10 mouse cellular contexts compared by ENCODE assay signal in the genomic region with DNA sequence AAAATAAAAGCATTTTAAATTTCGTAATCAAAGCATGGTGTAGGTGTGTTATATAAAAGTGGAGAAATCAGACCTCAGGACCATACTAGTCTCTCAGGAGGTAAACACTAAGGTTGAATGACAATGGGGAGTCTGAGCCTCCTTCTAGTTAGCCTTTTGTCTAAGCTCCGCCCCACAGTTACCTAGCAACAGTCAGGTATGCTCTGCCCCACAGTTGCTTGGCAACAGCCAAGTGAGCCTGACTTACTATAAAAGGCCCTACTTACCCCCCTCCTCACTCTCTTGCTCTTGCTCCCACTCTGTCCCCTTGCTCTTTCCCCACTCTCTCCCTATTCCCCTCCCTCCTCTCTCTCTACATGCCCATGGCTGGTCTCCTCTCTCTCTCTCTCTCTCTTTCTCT. TPM values are rescaled to one million over a fixed set of nuclear protein-coding genes. Genes with fewer than 3 reads are reported as not detected.
A peak's percentile ranks its signal among the peaks of the same experiment; 100 is the strongest.
DNase-seq lines count a peak whose midpoint lies in the region; ATAC-seq and TF ChIP-seq lines count a peak whose summit lies in the region.
"Had no signal": no experiment of that assay in that cellular context is flagged by ENCODE, and none has a peak within 500 bp of the region (broad histone marks: within the 10 kb centered on the region; RNA-seq: fewer than 3 reads in every experiment).

No protein-coding gene starts in this region.

- H3K4me1 ChIP-seq in forebrain, embryonic 14.5 days (ENCODE audit: control insufficient read depth, insufficient read depth, low read length), result no peaks in the 10 kb centered on the region; the same call in 1 of the 2 replicates
- H3K4me1 ChIP-seq: stomach, embryonic 15.5 days had no signal

- H3K27me3 ChIP-seq in forebrain, embryonic 14.5 days (replicated peaks; ENCODE audit: control insufficient read depth, insufficient read depth, low read length), result no peaks in the 10 kb centered on the region
- H3K27me3 ChIP-seq: stomach, embryonic 15.5 days had no signal

- peak; percentile 96 for ATAC-seq in forebrain, embryonic 14.5 days

- H3K9me3 ChIP-seq in forebrain, embryonic 14.5 days (replicated peaks; ENCODE audit: control insufficient read depth, low read length), result peaks cover 36% of the 10 kb centered on the region

- H3K36me3 ChIP-seq in forebrain, embryonic 14.5 days (ENCODE audit: control insufficient read depth, insufficient read depth, low read length), result peaks cover 18% of the 10 kb centered on the region

- no peak overlapping the region for H3K9ac ChIP-seq in forebrain, embryonic 14.5 days (ENCODE audit: low read length)
- H3K9ac ChIP-seq: stomach, embryonic 15.5 days had no signal

- 19% methylated on average over 2 of the region's 2 CpGs for WGBS in forebrain, embryonic 14.5 days

- no peak overlapping the region for H3K4me3 ChIP-seq in forebrain, embryonic 14.5 days (ENCODE audit: low read depth, low read length)
- H3K4me3 ChIP-seq in gastrocnemius, adult 2 months, result no peak overlapping the region
- H3K4me3 ChIP-seq: erythroblast, embryonic 14.5 days; stomach, embryonic 15.5 days had no signal

- TF ChIP-seq CTCF in gastrocnemius, adult 2 months (IDR thresholded peaks at IDR 0.05), result no peak

- intact Hi-C loops in gastrocnemius, adult 2 months (cut with DNase I), result no loop called here

- no peak overlapping the region for H3K27ac ChIP-seq in forebrain, embryonic 14.5 days (ENCODE audit: low read depth, low read length)
- no peak overlapping the region for H3K27ac ChIP-seq in gastrocnemius, adult 2 months
- H3K27ac ChIP-seq: stomach, embryonic 15.5 days had no signal

- peak; percentile 36 for DNase-seq in lung, postnatal 36 days
- no peak for DNase-seq in lung, postnatal 25 days (ENCODE audit: low spot score)
- DNase-seq in forebrain, embryonic 14.5 days (ENCODE audit: low spot score), result peak; percentile 88
- DNase-seq in mesoderm, embryonic 11.5 days (ENCODE audit: low read depth, low spot score), result peak; percentile 66
- DNase-seq in gastrocnemius, postnatal 10 days, result no peak
- no peak for DNase-seq in heart, adult 9 months (ENCODE audit: low spot score in 2 of 2)
- no peak for DNase-seq in heart, postnatal 4 days
- DNase-seq in gastrocnemius, adult 2 months, result no peak

- H3K4me2 ChIP-seq in forebrain, embryonic 14.5 days (ENCODE audit: low read length), result no peak overlapping the region
- H3K4me2 ChIP-seq: stomach, embryonic 15.5 days had no signal

RNA-seq across cellular contexts. Expression of gene 2010315B03Rik, which starts 44.6 kb away (rescaled TPM):
- polyA plus RNA-seq in forebrain, embryonic 14.5 days (2014; fragmentation: Nextera tagmentation; extraction: Ambion mirVana), result 4.1 and 4.9 TPM in 2 replicates
- 10 to 100 TPM in 1 of 2 experiments, 1 to 10 TPM in 1; 9.6 to 12.6 TPM for total RNA-seq in gastrocnemius, postnatal 10 days (2021)
- 10 to 100 TPM; 10.8 to 11.7 TPM for total RNA-seq in heart, postnatal 4 days (2021)
- 10 to 100 TPM; 11.1 to 11.7 TPM for total RNA-seq in gastrocnemius, adult 2 months (2021)
- polyA plus RNA-seq: erythroblast, embryonic 14.5 days had no signal

Comparison
In these comparisons a context has a peak if more than half of its experiments do, and no peak if none do; other contexts are left out.
1. DNase-seq: peak in lung, postnatal 36 days (single experiment), forebrain, embryonic 14.5 days (single experiment) and mesoderm, embryonic 11.5 days (single experiment); none in lung, postnatal 25 days (single experiment), gastrocnemius, postnatal 10 days (single experiment), heart, adult 9 months (0 of 2), heart, postnatal 4 days (single experiment) and gastrocnemius, adult 2 months (single experiment).